Mouse (Mus musculus): ENCODE results near the gene Il4i1.
"Not testable (repeated sequence)": the region's sequence is repeated elsewhere in the genome, so short reads cannot be mapped to it uniquely, and the experiment has no call there.

Gene Il4i1

DNA sequence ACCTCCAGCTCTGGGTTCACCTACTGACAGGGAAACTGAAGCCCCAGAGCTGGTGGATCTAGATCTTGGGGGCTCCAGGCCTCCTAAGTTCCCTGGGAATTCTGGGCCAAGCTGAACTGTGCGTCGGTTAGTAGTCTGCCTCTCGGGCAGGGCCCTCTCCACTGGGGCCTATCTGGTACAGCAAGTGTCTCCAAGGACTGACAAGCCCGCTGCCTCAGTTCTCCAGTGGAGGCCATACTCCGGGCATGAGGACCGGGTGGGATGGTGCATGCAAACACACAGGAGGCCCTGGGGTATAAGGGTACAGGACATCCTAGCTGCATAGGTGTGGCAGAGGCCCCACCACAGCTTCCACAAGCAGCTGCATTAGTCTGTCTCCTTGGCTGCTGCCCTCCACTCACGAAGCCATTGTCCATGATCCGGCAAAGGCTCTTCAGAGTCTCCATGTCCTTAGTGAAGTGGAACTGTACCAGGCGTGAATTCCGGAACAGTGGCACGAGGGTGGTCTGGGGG, 47.9 kb downstream of the Il4i1 start:
- no peak for DNase-seq (ENCODE audit: low spot score)

- DNase-seq (ENCODE audit: low spot score): no peak
Observed at GRCm38 (mm10) chr7:44864595-44865542, 48.7 kb downstream of the Il4i1 start.

DNA sequence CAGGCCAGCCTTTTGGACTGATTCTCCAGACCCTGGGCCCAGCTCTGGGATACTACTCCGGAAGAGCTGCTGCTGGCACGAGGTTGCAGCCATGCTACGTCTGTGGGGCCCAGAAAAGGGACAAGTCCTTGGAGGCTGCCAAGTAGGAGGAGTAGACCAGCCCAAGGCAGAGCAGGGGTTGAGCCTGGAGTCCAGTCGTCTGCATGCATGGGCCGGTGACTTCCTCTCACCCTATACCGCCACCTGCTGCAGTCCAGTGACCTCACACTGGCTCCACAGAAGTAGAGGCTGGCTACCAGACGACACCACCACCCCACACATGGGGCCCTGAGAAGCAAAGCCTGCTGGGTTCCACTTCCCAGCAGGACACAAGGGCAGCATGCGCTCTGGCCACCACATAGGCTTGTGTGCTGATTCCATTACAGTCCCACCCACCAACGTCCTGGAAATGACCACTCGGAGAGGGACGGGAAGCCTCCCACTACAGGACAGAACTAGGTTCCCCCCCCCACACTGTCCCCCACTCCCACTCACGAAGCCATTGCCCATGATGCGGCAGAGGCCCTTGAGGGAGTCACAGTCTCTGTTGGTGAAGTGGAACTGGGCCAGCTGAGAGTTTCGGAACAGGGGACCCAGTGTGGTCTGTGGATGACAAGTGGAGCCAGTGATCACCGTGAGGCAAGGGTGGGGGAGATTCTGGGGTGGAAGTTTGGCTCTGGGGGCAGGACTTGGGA, 50.3 kb downstream of the Il4i1 start:
- peak; percentile 74 for DNase-seq (ENCODE audit: low spot score)

DNA sequence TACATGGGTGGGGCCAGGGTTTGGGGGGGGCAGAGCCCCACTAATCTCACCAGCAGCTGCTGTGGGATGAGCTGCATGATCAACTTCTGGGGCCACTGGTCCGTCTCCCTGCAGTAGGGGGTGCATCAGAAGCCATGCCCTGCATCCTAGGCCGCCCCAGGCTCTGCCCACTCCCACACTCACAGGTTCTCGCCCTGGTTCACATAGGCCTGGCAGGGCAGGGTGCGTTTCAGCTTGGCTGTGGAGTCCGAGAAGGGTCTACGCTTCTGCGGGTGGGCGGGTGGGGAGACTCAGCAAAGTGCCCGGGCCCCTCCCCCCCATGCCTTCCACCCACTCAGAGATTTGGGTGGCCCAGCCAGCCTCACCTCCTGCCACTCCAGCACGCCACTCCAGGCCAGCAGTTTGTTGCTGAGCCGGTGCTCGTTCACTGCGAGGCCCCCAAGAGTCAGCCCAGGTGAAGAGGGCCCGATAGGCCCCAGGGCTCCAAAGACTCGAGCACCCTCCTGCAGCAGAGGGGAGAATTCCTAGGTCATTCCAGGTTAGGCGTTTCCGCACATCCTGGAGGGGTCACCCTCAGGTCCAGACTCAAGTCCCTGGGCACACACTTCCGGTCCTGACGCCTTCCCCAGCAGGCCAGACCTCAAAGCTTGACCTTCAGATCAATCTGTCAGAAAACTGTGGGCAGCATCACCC, 51.0 kb downstream of the Il4i1 start:
- no peak for DNase-seq (ENCODE audit: low spot score)

GRCm38 (mm10) chr7:44867802-44868201, 51.6 kb downstream of the Il4i1 start:
- no peak for DNase-seq (ENCODE audit: low spot score)

- DNase-seq (ENCODE audit: low spot score): no peak
Observed at GRCm38 (mm10) chr7:44868465-44868864, 52.3 kb downstream of the Il4i1 start.

DNA sequence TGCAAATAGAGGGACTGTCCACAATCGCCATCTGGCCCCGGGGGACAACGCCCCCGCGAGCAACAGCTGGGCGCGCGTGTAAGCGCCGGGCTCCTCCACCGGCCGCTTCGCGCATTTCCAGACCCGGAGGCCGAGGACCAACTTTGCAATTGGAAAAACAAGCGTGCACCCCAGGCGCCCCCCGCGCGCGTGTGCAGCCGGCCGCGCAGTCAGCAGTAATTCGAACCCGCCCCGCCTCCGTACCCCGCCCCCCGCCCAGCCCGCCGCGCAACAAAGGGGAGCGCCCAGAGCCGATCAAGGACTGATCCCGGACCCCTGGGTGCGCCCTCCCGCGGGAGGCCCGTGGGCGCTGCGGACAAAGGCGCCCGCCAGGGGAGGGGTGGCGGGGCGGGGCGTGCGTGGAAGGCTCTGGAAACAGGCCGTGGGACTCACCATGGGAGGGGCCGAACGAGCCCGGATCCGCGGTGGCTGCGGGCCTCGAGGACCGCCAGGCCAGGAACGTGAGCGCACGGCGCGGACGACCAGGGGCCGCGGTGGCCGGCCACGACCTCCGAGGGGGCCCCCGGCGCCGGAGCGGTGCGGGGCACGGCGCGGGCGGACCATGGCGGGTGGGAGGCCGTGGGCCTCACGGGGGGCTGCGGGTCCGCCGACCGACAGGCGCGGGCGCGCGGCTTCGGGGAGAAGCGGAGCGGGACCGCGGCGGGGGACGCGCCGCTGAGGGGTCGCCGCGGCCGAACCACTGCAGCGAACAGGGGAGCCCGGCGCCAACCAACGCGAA, 52.9 kb downstream of the Il4i1 start:
- peak; percentile 77 for DNase-seq (ENCODE audit: low spot score)

DNA sequence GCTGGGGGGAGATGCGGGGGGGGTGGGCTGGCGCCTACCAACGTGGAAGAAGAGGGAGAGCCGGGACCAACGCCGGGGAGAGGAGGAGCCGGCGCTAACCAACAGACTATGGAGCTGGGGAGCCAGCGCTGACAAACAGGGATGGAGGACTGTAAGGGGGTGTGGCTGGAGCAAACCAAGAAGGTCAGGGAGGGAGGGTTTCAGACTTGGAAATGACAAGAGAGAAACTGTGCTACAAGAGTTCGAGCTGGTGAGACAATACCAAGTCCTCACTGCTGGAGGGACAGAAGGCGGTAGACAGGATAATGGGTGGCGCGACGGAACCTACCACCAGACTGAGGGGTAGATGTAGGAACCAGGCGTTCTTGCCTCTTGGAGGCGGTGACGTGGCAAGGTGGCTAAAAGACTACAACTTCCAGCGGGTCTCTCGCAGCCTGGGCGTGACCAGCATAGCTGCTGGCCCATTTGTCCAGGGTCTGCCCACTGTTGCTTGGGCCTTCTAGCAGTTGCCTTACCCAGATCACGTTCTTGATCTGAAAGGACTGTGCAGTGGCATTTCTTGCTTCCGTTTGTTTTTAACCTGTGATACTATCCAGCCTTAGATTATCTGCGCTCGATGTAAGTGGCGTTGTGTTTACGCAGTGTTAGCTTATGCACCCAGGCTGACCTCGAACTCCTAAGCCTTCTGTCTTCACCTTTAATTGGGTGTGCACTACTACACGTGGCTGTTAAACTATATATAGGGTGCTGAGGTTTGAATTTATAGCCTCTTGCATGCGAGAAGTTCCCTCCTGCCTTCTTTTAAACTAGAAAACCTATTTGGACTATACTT, 53.7 kb downstream of the Il4i1 start, which contains the start of gene Ptov1:
TSS of gene Ptov1 (minus strand) at position 92 of the 832 bp plus-strand sequence.
- peak; percentile 93 for DNase-seq (ENCODE audit: low spot score)

DNA sequence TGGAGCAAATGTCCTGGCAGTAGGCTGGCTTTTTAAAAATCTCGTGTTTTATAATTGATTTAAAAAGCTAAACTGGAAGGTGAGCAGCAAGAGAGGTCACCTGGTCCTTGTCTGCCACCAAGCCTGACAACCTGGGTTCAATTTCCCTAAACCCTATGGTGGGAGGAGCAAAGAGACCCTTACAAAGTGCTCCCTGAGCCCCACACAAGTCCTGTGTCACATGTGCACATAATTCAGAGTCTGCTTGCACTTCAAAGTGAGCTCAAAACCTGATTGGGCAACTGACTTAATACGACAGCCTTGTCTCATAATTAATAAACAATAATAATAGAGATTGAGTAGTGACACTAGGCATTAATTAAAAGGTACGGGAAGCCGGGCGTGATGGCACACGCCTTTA, 54.4 kb downstream of the Il4i1 start:
- DNase-seq (ENCODE audit: low spot score): no peak

GRCm38 (mm10) chr7:44871181-44871580, 55.0 kb downstream of the Il4i1 start:
- no peak for DNase-seq (ENCODE audit: low spot score)

DNA sequence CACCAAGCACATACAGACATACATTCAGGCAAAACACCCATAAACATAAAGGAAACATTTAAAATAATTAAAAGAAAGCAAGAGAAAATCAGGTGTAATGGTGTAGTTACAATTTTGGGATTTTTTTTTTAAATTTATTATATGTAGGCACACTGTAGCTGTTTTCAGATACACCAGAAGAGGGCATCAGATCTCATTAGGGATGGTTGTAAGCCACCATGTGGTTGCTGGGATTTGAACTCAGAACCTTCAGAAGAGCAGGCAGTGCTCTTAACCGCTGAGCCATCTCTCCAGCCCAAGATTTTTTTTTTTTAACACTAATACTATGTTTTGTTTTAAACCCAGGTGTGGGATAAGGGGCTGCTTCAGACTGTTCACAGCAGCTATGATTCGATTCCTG, 55.6 kb downstream of the Il4i1 start:
- not testable (repeated sequence) for DNase-seq (ENCODE audit: low spot score)

GRCm38 (mm10) chr7:44877833-44878232, 61.6 kb downstream of the Il4i1 start:
- DNase-seq (ENCODE audit: low spot score): no peak

GRCm38 (mm10) chr7:44883036-44883435, 66.8 kb downstream of the Il4i1 start:
- DNase-seq (ENCODE audit: low spot score): no peak

- no peak for DNase-seq (ENCODE audit: low spot score)
Observed at GRCm38 (mm10) chr7:44884637-44885036, 68.5 kb downstream of the Il4i1 start.

GRCm38 (mm10) chr7:44886964-44887363, 70.8 kb downstream of the Il4i1 start:
- no peak for DNase-seq (ENCODE audit: low spot score)

DNA sequence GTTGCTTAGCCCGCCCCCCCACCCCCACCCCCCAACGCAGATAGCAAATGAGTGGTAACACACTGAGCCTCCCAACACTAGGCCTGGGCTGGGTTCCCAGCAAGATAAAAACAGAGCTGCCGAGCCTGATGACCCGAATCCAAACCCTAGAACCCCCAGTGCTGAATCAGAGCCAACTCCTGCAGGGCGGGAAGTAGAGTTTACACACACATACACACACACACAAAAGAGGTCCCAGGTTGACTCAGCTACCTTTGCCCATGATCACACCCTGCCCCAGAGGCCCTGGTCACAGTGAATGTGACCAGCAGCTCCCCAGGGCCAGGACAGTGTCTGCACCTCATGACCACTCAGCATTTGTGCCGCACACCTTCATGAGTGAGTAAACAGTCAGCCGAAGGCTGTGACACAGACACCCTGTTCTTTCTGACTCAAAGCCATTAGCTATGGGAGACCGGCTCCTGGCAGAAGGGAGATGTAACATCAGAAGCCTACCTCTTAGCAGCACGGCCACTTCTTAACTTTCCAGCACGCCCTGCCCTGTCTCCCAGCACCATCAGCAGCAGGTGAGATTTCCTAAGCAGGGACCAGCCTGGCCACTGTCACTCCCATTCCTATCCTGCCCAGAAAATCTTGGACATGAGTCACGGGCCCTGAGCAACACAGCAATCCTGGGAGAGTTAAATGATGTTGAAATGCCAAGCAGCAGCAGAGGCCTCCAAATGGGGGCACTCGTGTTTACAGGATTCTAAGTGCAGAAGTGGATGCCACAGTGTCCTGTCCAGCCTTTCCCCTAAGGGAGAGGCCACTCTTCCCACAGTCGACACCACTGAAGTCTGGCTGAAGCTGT, 72.3 kb downstream of the Il4i1 start:
- no peak for DNase-seq (ENCODE audit: low spot score)

- no peak for DNase-seq (ENCODE audit: low spot score)
Observed at GRCm38 (mm10) chr7:44890180-44890579, 74.0 kb downstream of the Il4i1 start.

Data from urinary bladder, postnatal 14 days (tissue).